Mouse (Mus musculus) kidney, adult 2 months (tissue): ENCODE results near the gene Spag5. TPM values are rescaled to one million over a fixed set of nuclear protein-coding genes. Genes with fewer than 3 reads are reported as not detected.

Experiments
- DNase-seq: peaks from one replicate; pipeline ENCODE4 v3.0.0; 2021
- H3K27ac ChIP-seq: fragments of 200-500 bp; 2 replicates; pipeline ENCODE4 v1.5.1; 2012; ENCODE audit warnings: low read depth, low read length, control low read depth, inconsistent platforms; ENCODE audit not compliant: insufficient read depth
- H3K27me3 ChIP-seq: fragments of 200-500 bp; replicated peaks from 2 replicates; pipeline ENCODE4 v1.6.1; 2012; ENCODE audit warnings: mild to moderate bottlenecking, moderate library complexity, low read length, inconsistent platforms; ENCODE audit not compliant: control insufficient read depth, insufficient read depth
- H3K36me3 ChIP-seq: fragments of 200-500 bp; 2 replicates; pipeline ENCODE4 v1.6.1; 2012; ENCODE audit warnings: mild to moderate bottlenecking, moderate library complexity, low read length, inconsistent platforms; ENCODE audit not compliant: control insufficient read depth, insufficient read depth
- H3K4me1 ChIP-seq: fragments of 200-500 bp; 2 replicates; pipeline ENCODE4 v1.6.1; 2011; ENCODE audit warnings: low read length; ENCODE audit not compliant: control insufficient read depth, insufficient read depth
- H3K4me3 ChIP-seq: fragments of 200-500 bp; 2 replicates; pipeline ENCODE4 v1.5.1; 2011; ENCODE audit warnings: mild to moderate bottlenecking, low read depth, low read length, control low read depth; ENCODE audit not compliant: insufficient read depth
- CTCF ChIP-seq: fragments of 200-500 bp; conservative IDR thresholded peaks from 2 replicates; pipeline ENCODE4 v1.5.1; 2011; ENCODE audit warnings: low read depth, mild to moderate bottlenecking, control low read depth, low read length, moderate library complexity, mixed read lengths; ENCODE audit not compliant: insufficient read depth, insufficient read length
- POLR2A ChIP-seq: fragments of 200-500 bp; IDR thresholded peaks from one replicate; pipeline ENCODE4 v1.6.1; 2011; ENCODE audit warnings: low read depth, low read length, control low read depth
- WGBS: fragments of 180-500 bp; shearing (Covaris S2); methylation state at CpG from one replicate; pipeline ENCODE4 v1.1.7; 2018; 5-methylcytosine and 5-hydroxymethylcytosine counted together
- polyA plus RNA-seq: library from polyadenylated mRNA; depleted of rRNA; stranded (reverse); fragments of >200 nt; gene quantifications from 2 replicates; pipeline ENCODE4 v1.2.3, GENCODE M21; 2012; rRNA removed

Spag5 gene
- polyA plus RNA-seq = 13.2 and 15.0 TPM in 2 replicates

GRCm38 (mm10) chr11:78301357-78302084 lies at the start of gene Spag5:
Gene Spag5 (plus strand): TSS chr11:78301529.
- no peaks in the 10 kb centered on the region for H3K27me3 ChIP-seq
- peak; percentile 94 for DNase-seq
- 1% methylated on average over 49 of the region's 49 CpGs for WGBS
- H3K4me3 ChIP-seq = peak within 1 kb of the TSS; percentile 54
- no peak within 1 kb of the TSS for H3K27ac ChIP-seq
- H3K36me3 ChIP-seq = no peaks in the 10 kb centered on the region
- TF ChIP-seq POLR2A (no peak), CTCF (no peak)
- no peaks in the 10 kb centered on the region for H3K4me1 ChIP-seq

GRCm38 (mm10) chr11:78256618-78257017 lies 44.7 kb upstream of the Spag5 start:
- Histone ChIP-seq H3K27me3 (no peaks in the 10 kb centered on the region), H3K27ac (no peak overlapping the region), H3K4me3 (no peak overlapping the region), H3K4me1 (no peaks in the 10 kb centered on the region; the same call in 1 of the 2 replicates), H3K36me3 (peaks cover 2% of the 10 kb centered on the region)
- no peak; the same call in 1 of the 2 replicates for TF ChIP-seq CTCF
- no peak for TF ChIP-seq POLR2A
- peak; percentile 58 for DNase-seq
- WGBS = 100% methylated on average over 1 of the region's 1 CpGs

GRCm38 (mm10) chr11:78260489-78261258 lies 40.7 kb upstream of the Spag5 start:
- no peak for DNase-seq
- Histone ChIP-seq H3K27ac (no peak overlapping the region), H3K27me3 (no peaks in the 10 kb centered on the region), H3K4me1 (no peaks in the 10 kb centered on the region; the same call in 1 of the 2 replicates), H3K36me3 (peaks cover 2% of the 10 kb centered on the region), H3K4me3 (0 out of 2 replicates have a peak overlapping the region, but pooled peaks have one; percentile 50)
- no peak for TF ChIP-seq POLR2A
- no peak for TF ChIP-seq CTCF
- WGBS = 93% methylated on average over 2 of the region's 2 CpGs

GRCm38 (mm10) chr11:78261380-78262352 lies 39.7 kb upstream of the Spag5 start, which contains the start of gene 2610507B11Rik:
Gene 2610507B11Rik (plus strand): TSS chr11:78261752.
- WGBS = under 1% methylated on average over 108 of the region's 115 CpGs
- Histone ChIP-seq H3K4me3 (peak within 1 kb of the TSS; percentile 88), H3K4me1 (no peaks in the 10 kb centered on the region; the same call in 1 of the 2 replicates), H3K27me3 (no peaks in the 10 kb centered on the region), H3K27ac (peak within 1 kb of the TSS; percentile 52), H3K36me3 (peaks cover 2% of the 10 kb centered on the region)
- no peak for TF ChIP-seq CTCF
- peak; percentile 19 for TF ChIP-seq POLR2A
- DNase-seq = peak; percentile 96

GRCm38 (mm10) chr11:78262550-78262949 lies 38.8 kb upstream of the Spag5 start:
- H3K27ac ChIP-seq = no peak overlapping the region
- H3K36me3 ChIP-seq = peaks cover 2% of the 10 kb centered on the region
- H3K27me3 ChIP-seq = no peaks in the 10 kb centered on the region
- peak; percentile 75 for DNase-seq
- no peak for TF ChIP-seq POLR2A
- peak; percentile 65 for TF ChIP-seq CTCF
- WGBS = 3% methylated on average over 8 of the region's 8 CpGs
- H3K4me1 ChIP-seq = no peaks in the 10 kb centered on the region
- peak overlapping the region; percentile 3; the same call in 1 of the 2 replicates for H3K4me3 ChIP-seq

- TF ChIP-seq CTCF = no peak
- TF ChIP-seq POLR2A = no peak
- Histone ChIP-seq H3K4me1 (no peaks in the 10 kb centered on the region), H3K27me3 (no peaks in the 10 kb centered on the region), H3K27ac (no peak overlapping the region), H3K36me3 (peaks cover 8% of the 10 kb centered on the region), H3K4me3 (no peak overlapping the region)
- WGBS = 93% methylated on average over 6 of the region's 6 CpGs
- no peak for DNase-seq
Observed at GRCm38 (mm10) chr11:78265571-78265970, 35.8 kb upstream of the Spag5 start.
